Mouse (Mus musculus) brown adipose tissue, adult 24 weeks (tissue): ENCODE results near the gene 4933407L21Rik. TPM values are rescaled to one million over a fixed set of nuclear protein-coding genes. Genes with fewer than 3 reads are reported as not detected.
A peak's percentile ranks its signal among the peaks of the same experiment; 100 is the strongest.

Source experiments
- H3K27ac ChIP-seq: fragments of 200-500 bp; replicated peaks from 2 replicates; pipeline ENCODE4 v1.5.1; 2012; ENCODE audit warnings: low read depth, mild to moderate bottlenecking, low read length
- H3K4me1 ChIP-seq: fragments of 200-500 bp; 2 replicates; pipeline ENCODE4 v1.6.1; 2012; ENCODE audit warnings: low read length, mixed read lengths; ENCODE audit not compliant: control insufficient read depth, insufficient read depth, insufficient read length
- H3K4me3 ChIP-seq: fragments of 200-500 bp; 2 replicates; pipeline ENCODE4 v1.5.1; 2012; ENCODE audit warnings: low read depth, mild to moderate bottlenecking, low read length, moderate library complexity; ENCODE audit not compliant: insufficient read depth
- polyA plus RNA-seq: library from polyadenylated mRNA; stranded (reverse); fragments of >200 nt; gene quantifications from 2 replicates; pipeline ENCODE4 v1.2.4, GENCODE M21; 2012; ENCODE audit not compliant: missing spikeins, insufficient read depth, insufficient read length

The 4933407L21Rik gene
- not detected in 2 replicates for polyA plus RNA-seq

DNA sequence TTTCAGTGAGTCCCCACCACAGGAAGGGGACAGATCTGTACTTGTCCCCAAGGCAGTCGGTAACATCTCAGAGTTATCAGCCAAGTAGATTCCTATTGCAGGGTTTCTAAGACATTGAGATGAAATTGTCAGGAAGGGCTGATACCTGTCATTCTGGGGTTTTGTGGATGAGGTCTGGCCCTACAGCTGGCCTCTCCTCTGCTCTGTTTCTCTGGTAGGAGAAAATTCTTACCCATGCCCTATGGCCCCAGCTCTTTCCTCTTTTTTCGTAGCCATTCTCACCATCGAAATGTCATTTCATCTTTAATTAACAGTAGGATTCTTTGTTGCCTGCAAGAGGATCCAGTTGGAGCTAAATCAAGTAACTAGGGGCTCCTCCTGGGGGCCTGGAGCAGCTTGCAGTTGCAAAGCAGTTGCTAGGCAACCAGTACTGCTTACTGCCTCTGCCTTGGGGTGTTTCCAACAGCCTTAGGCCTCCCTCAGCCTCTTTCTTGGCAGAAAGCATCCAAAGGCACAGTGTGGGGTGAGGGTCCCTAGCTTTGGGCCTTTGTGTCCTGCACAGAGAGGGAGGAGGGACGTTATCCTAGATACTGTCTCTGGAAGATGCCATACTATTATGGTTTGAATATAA, at the start of gene 4933407L21Rik:
Gene 4933407L21Rik, plus strand, starts transcription at position 427 of the 631 bp plus-strand sequence.
- Histone ChIP-seq H3K4me3 (no peak within 1 kb of the TSS), H3K27ac (no peak within 1 kb of the TSS), H3K4me1 (peaks cover 3% of the 10 kb centered on the region)

DNA sequence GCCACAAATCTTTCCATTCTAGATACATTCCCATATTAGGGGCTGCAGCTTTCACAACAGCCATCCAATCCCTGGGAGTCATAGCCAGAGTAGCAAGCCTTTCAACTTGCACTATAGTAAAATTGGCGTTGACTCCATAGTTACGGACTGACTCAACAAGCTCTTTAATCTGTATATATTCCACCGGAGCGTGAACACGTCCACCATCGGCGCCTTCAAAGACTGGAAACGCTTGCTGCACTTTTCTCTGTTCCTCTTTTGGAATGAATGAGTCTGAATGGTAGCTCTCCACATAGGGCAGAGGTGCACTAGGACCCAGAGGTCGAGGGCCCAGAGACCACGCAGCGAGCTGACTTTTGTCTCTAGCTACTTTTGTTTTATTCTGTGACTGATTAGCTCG, 46.3 kb upstream of the 4933407L21Rik start:
- no peak overlapping the region for H3K27ac ChIP-seq
- no peaks in the 10 kb centered on the region for H3K4me1 ChIP-seq
- H3K4me3 ChIP-seq, result no peak overlapping the region

DNA sequence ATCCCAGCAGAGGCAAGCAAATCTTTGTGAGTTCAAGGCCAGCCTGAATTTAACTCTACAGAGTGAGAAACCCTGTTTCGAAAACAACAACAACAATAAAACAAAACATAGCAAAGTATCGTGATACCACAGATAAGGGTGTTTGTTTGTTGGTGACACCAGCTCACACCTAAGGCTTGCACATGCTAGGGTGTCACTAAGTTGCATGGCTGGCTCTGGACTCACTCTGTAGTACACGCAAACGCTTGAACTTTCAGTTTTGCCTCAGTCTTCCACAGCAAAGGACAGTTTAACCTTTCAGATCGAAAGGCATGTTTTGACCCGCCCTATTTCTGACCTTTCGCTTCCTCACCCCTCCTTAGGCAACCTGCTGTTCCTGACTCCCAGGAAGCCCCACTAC, 41.1 kb upstream of the 4933407L21Rik start:
- H3K4me1 ChIP-seq, result no peaks in the 10 kb centered on the region
- H3K27ac ChIP-seq, result no peak overlapping the region
- no peak overlapping the region for H3K4me3 ChIP-seq

- Histone ChIP-seq H3K4me3 (peak within 1 kb of the TSS; percentile 86), H3K4me1 (peaks cover 18% of the 10 kb centered on the region; the same call in 1 of the 2 replicates), H3K27ac (peak within 1 kb of the TSS; percentile 19; the same call in 1 of the 2 replicates)
Measured at GRCm38 (mm10) chr1:85894231-85894747, 34.0 kb upstream of the 4933407L21Rik start, which contains the start of gene Itm2c. Itm2c (plus strand) TSS chr1:85894281.

- peak overlapping the region; percentile 86 for H3K4me3 ChIP-seq
- H3K27ac ChIP-seq, result peak overlapping the region; percentile 19
- H3K4me1 ChIP-seq, result peaks cover 22% of the 10 kb centered on the region; the same call in 1 of the 2 replicates
Measured at GRCm38 (mm10) chr1:85894748-85895360, 33.4 kb upstream of the 4933407L21Rik start.

DNA sequence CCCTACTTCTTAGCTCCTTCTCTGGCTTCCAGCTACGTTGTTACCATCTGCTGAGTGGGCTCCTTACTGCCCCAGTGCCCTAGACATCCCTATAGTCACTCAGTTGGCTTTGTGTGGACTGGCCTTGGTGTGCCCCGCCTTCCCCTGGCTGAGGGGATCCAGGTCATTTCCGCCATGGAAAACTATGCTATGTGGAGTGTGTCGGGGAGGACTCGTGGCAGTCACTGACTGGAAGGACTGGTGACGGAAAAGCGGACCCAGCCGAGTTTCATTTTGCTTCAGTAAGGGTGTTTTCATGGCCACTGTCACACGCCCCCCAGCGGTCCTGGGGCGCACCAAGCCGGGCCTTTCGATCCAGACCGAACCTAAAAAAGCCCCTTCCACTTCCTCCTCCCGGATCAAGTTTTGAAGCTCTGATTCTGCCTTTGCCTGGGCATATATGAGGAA, 32.9 kb upstream of the 4933407L21Rik start:
- Histone ChIP-seq H3K4me3 (peak overlapping the region; percentile 86), H3K4me1 (peaks cover 23% of the 10 kb centered on the region; the same call in 1 of the 2 replicates), H3K27ac (peak overlapping the region; percentile 27)

DNA sequence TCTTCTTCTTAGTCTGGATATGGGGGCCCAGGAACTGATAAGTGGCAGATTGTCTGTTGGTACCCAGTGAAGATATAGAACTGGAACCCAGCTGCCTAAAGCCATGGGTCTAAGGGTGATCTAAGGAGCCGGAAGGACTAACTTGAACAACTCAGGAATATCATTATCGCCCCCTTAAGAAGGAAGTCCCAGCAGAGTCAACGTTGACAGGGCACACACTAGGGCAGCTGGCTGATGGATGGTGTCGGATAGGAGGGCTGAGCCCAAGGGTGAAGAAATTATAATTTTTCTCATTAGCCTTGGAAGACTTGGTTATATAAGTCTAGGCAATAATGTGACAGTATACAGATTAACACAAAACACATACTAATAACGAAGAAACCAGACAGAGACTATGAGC, 32.2 kb upstream of the 4933407L21Rik start:
- peaks cover 29% of the 10 kb centered on the region for H3K4me1 ChIP-seq
- H3K4me3 ChIP-seq, result no peak overlapping the region; the same call in 1 of the 2 replicates
- no peak overlapping the region for H3K27ac ChIP-seq

DNA sequence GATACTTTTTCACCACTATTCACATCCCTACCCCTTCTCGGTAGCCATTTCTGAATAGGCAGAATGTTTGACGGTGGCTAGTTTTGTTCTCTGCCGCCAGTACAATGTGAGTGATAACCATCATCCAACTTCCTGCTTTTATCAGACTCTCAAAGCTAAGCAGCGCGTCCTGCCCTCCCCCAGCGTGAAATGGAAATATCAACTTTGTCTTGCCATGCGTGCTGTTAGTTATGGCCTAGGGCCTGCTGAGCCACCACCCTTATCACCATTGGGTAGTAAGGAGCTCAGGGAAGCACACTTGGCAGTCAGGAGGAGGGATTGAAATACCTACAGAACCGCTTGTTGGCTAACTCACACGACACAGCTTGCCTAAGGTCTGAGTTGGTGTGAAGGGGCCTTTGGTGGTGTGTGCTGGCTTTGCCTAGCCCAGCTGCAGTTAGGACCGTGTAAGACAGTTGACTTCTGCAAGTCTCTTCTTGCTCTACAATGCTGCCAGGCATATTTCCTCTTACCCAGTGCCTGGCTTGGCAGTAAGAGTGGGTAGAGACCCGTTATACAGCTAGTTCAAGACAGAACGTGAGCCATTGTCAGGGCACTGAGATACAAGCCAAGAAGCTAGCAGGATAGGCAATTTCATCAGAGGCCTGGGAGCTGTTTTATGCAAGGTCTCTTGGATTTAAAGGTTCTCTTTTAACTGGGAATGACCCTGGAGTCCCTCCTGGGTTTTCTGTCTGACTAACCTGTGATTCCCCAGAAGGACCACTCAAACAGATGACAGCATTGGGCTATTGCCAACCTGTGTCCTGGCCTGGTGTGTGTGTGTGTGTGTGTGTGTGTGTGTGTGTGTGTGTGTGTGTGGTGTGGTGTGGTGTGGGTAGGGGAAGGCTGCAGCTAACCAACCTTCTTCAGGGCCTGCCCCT, 31.2 kb upstream of the 4933407L21Rik start:
- Histone ChIP-seq H3K4me3 (no peak overlapping the region), H3K4me1 (peaks cover 34% of the 10 kb centered on the region), H3K27ac (no peak overlapping the region)

- Histone ChIP-seq H3K4me1 (peaks cover 34% of the 10 kb centered on the region), H3K27ac (no peak overlapping the region), H3K4me3 (no peak overlapping the region)
Measured at GRCm38 (mm10) chr1:85897901-85898760, 30.2 kb upstream of the 4933407L21Rik start.

DNA sequence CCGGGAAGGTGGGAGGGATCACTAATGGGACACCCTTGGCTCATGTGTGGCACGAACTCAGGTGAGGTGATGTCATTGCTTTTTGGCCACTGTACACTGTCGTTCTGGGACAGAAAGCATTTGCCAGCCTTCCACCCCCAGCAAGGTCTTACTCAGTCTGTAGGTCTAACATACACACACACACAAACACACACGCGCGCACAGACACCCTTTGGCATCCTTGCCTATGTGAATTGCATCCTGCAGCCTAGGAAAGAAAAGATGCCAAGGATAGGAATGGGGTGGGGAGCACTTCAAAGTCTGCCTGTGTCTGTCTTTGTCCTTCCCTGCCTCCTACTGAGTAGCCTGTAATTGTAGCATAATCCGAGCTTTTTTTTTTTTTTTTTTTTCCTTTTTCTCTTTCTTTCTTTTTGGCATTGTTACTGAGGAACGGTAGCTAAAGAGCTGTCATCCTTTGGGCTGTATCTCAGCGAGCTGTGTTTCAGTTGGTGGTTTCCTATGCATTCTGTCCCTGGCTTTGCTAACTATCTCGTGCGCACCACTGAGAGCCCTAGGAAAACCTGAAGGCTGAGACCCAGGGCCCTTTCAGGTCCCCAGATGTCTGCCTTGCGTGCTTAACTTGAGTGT, 29.4 kb upstream of the 4933407L21Rik start:
- H3K4me3 ChIP-seq, result no peak overlapping the region
- peaks cover 34% of the 10 kb centered on the region for H3K4me1 ChIP-seq
- no peak overlapping the region for H3K27ac ChIP-seq

GRCm38 (mm10) chr1:85899388-85899761, 28.9 kb upstream of the 4933407L21Rik start:
- Histone ChIP-seq H3K4me1 (peaks cover 34% of the 10 kb centered on the region), H3K27ac (no peak overlapping the region), H3K4me3 (no peak overlapping the region)

GRCm38 (mm10) chr1:85900521-85901333, 27.6 kb upstream of the 4933407L21Rik start:
- Histone ChIP-seq H3K4me1 (peaks cover 33% of the 10 kb centered on the region), H3K27ac (no peak overlapping the region)

DNA sequence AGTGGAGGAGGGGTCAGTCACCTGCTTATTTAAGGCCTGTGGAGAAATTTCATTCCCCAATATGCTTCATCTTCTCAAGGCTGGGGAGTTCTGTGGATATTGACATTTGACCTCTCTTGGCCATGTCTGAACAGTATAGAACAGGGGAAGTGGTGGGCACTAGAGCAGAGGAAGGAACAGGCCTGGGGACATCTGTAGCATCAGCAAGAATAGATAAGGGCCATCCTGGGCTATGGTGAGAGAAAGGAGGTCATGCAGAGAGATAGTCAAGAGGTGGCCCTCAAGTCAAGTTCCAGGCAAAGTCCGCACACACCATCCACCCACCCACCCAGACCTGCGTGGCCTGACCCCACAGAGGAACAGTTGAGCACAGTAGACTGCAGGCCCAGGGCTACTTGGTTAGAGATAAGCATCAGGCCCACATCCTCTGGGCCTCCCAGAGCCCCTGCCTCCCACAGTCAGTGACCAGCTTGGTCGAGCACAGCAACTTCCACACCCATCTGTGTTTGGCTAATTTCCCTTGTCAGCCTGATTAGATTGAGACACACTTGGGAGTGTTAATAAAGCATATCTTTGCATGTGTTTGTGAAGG, 26.7 kb upstream of the 4933407L21Rik start:
- H3K4me3 ChIP-seq, result no peak overlapping the region
- no peak overlapping the region for H3K27ac ChIP-seq
- H3K4me1 ChIP-seq, result peaks cover 28% of the 10 kb centered on the region

More at GRCm38 (mm10) chr1:85900521-85901333, 27.6 kb upstream of the 4933407L21Rik start:
- no peak overlapping the region for H3K4me3 ChIP-seq
